Mouse (Mus musculus) heart, adult 2 months (tissue): Measurements from ENCODE around the gene St6galnac5. TPM values are rescaled to one million over a fixed set of nuclear protein-coding genes. Genes with fewer than 3 reads are reported as not detected.
A peak's percentile ranks its signal among the peaks of the same experiment; 100 is the strongest.

Experiments
- DNase-seq, 2 experiments: peaks; one replicate each; pipeline ENCODE4 v3.0.0; 2021
- H3K27ac ChIP-seq: fragments of 200-600 bp; 2 replicates; pipeline ENCODE4 v1.8.1; 2022
- H3K27me3 ChIP-seq: fragments of 200-500 bp; 2 replicates; pipeline ENCODE4 v1.6.1; 2012; ENCODE audit warnings: mild to moderate bottlenecking, low read length, inconsistent platforms, mixed read lengths; ENCODE audit not compliant: control insufficient read depth, insufficient read depth
- H3K36me3 ChIP-seq: fragments of 200-500 bp; 2 replicates; pipeline ENCODE4 v1.6.1; 2012; ENCODE audit warnings: low read length, inconsistent platforms; ENCODE audit not compliant: control insufficient read depth, insufficient read depth
- H3K4me1 ChIP-seq: fragments of 200-500 bp; 2 replicates; pipeline ENCODE4 v1.6.1; 2011; ENCODE audit warnings: low read length; ENCODE audit not compliant: control insufficient read depth, insufficient read depth
- H3K4me3 ChIP-seq: fragments of 200-600 bp; 2 replicates; pipeline ENCODE4 v1.8.1; 2022
- H3K79me2 ChIP-seq: fragments of 200-500 bp; replicated peaks from 2 replicates; pipeline ENCODE4 v1.6.1; 2012; ENCODE audit warnings: mild to moderate bottlenecking, inconsistent platforms, low read length, moderate library complexity, mixed read lengths; ENCODE audit not compliant: control insufficient read depth, insufficient read depth
- H3K9ac ChIP-seq: fragments of 200-500 bp; 2 replicates; pipeline ENCODE4 v1.6.1; 2012; ENCODE audit warnings: low read depth, mild to moderate bottlenecking, control low read depth, inconsistent platforms, low read length, mixed read lengths
- CTCF ChIP-seq: fragments of 200-600 bp; IDR thresholded peaks from 2 replicates; pipeline ENCODE4 v1.8.1; 2022; ENCODE audit warnings: antibody characterized with exemption, mild to moderate bottlenecking, moderate library complexity
- EP300 ChIP-seq: fragments of 200-500 bp; IDR thresholded peaks from 2 replicates; pipeline ENCODE4 v1.6.1; 2011; ENCODE audit warnings: low read depth, low read length, control low read depth; ENCODE audit not compliant: insufficient read depth
- POLR2A ChIP-seq: fragments of 200-500 bp; IDR thresholded peaks from 2 replicates; pipeline ENCODE4 v1.6.1; 2011; ENCODE audit warnings: mild to moderate bottlenecking, low read depth, low read length, control low read depth; ENCODE audit not compliant: insufficient read depth
- WGBS: fragments of 180-500 bp; shearing (Covaris S2); methylation state at CpG from one replicate; pipeline ENCODE4 v1.1.7; 2018; 5-methylcytosine and 5-hydroxymethylcytosine counted together
- intact Hi-C: fragments of 180-260 bp; cut with DNase I; formaldehyde crosslinking; loops from one replicate; pipeline ENCODE4 v1.15.1; 2025
- polyA plus RNA-seq: library from polyadenylated mRNA; depleted of rRNA; stranded (reverse); fragments of >200 nt; gene quantifications from 2 replicates; pipeline ENCODE4 v1.2.3, GENCODE M21; 2012
- total RNA-seq, 2 experiments: library from RNA; stranded (reverse); gene quantifications; 2 replicates each; pipeline ENCODE4 v1.2.3; 2021

The St6galnac5 gene
- total and polyA plus RNA-seq, 3 experiments = 0.08 TPM; not detected in 2

DNA sequence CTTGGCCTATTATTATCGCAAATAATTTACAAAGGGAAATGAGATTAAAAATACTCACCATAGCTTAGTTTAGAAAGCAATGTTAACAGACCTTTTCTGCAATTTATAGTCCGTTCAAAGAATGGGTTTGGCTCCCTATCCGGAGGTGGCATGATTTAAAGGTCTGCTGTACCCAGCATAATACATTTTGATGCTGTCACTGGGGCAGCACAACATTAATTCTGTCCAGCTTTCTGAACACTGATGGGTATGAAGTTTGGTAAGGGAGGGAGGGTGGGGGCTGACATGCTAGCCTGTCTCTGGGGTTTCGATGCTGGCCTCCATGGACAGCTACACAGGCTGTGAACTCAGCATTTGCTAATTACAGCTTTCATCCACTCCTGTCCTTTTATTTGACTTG, 149.6 kb downstream of the St6galnac5 start:
- TF ChIP-seq POLR2A = no peak
- TF ChIP-seq EP300 = no peak
- TF ChIP-seq CTCF = no peak
- Histone ChIP-seq H3K36me3 (no peaks in the 10 kb centered on the region), H3K9ac (no peak overlapping the region), H3K4me1 (no peaks in the 10 kb centered on the region), H3K4me3 (no peak overlapping the region), H3K27ac (no peak overlapping the region), H3K79me2 (no peaks in the 10 kb centered on the region), H3K27me3 (no peaks in the 10 kb centered on the region)
- DNase-seq = no peak
- 91% methylated on average over 4 of the region's 4 CpGs for WGBS
- intact Hi-C loops = no loop called here

DNA sequence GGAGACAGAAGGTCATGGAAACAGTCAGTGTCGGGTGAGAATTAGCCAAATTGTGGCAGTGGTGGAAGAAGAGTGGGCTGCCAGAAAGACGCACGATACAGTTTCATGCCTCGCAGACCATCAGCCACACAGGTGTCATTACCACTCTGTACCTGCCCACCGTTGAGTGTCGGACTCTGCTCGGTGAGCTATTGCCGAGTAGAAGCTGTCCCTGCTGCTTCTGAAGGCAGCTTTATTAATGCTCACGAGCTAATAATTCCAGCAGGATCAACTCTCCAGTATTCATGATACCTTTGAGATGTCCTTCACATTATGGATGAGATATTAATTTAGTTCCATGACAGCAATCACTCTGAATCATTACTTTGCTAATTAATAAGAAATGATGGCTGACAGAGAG, 150.1 kb downstream of the St6galnac5 start:
- no peak overlapping the region for H3K4me3 ChIP-seq
- TF ChIP-seq EP300 = no peak
- no peak for TF ChIP-seq CTCF
- 85% methylated on average over 9 of the region's 9 CpGs for WGBS
- intact Hi-C loops = no loop called here
- H3K27ac ChIP-seq = no peak overlapping the region
- no peaks in the 10 kb centered on the region for H3K4me1 ChIP-seq
- DNase-seq = no peak
- H3K36me3 ChIP-seq = no peaks in the 10 kb centered on the region
- H3K27me3 ChIP-seq = no peaks in the 10 kb centered on the region
- no peaks in the 10 kb centered on the region for H3K79me2 ChIP-seq
- no peak overlapping the region for H3K9ac ChIP-seq

DNA sequence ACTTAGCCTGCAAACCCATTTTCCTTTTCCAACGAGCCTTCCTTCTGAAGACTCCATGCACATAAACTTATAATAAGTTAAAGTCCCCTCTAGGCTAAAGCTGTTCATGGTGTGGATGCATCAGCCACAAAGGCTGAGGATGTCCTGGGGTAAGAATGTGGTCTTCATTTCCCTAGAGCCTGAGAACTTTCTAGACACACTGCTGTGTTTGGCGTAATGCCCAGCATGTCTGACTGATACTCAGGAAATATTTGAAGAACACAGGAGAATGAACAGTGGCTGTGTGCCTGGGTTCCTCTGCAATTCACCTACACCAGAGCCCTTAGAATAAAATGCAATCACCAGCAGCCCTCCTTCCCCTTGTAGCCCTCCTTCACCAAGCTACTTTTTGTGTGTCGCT, 150.7 kb downstream of the St6galnac5 start:
- no peak for DNase-seq
- intact Hi-C loops = no loop called here
- H3K9ac ChIP-seq = no peak overlapping the region
- no peak overlapping the region for H3K27ac ChIP-seq
- no peaks in the 10 kb centered on the region for H3K36me3 ChIP-seq
- no peaks in the 10 kb centered on the region for H3K79me2 ChIP-seq
- 43% methylated on average over 3 of the region's 3 CpGs for WGBS
- TF ChIP-seq CTCF (no peak), POLR2A (no peak), EP300 (no peak)
- no peaks in the 10 kb centered on the region for H3K4me1 ChIP-seq
- H3K4me3 ChIP-seq = no peak overlapping the region
- H3K27me3 ChIP-seq = no peaks in the 10 kb centered on the region

DNA sequence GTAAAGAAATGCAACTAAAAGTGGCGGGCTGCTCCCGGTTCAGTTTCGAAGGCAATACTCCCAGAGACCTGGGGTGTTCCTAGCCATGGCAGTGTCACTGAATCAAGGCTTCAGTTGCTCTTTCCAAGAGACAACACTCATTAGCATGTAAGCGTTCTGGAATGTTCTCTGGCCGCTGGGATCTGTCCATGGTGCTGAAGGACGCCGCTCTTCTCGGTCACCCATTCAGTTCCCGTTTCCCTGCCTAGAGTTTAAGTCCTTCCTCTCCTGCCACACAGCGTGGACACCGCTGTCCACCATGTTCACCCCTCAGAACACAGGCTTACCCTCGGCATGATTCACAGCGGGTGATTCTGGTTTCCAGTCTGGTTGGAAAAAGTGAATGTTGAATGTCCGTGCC, 160.8 kb downstream of the St6galnac5 start:
- H3K27me3 ChIP-seq = no peaks in the 10 kb centered on the region
- H3K79me2 ChIP-seq = no peaks in the 10 kb centered on the region
- DNase-seq = peak; percentile 36 to 64
- no peak overlapping the region for H3K27ac ChIP-seq
- no peaks in the 10 kb centered on the region for H3K4me1 ChIP-seq
- 47% methylated on average over 14 of the region's 14 CpGs for WGBS
- intact Hi-C loops = no loop called here
- H3K9ac ChIP-seq = no peak overlapping the region
- TF ChIP-seq CTCF (no peak), EP300 (no peak), POLR2A (no peak)
- H3K4me3 ChIP-seq = no peak overlapping the region
- no peaks in the 10 kb centered on the region for H3K36me3 ChIP-seq

DNA sequence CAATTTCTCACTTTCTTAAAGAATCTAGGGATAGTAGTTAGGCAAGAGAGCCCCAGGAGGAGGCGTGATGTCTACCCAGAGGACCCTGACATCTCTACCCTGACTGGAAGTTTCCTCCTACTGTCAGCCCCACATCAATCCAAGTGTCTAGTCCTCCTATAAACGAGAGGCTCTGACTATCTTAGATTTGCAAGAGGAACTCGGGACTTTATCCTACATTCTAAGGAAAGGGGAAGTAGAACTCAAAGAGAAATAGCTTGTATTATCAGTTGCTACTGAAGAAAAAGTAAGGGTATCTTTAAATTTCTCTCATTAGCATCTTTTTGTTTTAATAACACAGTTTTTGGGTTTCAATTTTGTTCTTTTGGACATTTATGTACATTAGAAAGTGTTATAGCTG, 161.6 kb downstream of the St6galnac5 start:
- H3K27me3 ChIP-seq = no peaks in the 10 kb centered on the region
- H3K4me3 ChIP-seq = no peak overlapping the region
- H3K27ac ChIP-seq = no peak overlapping the region
- no peaks in the 10 kb centered on the region for H3K79me2 ChIP-seq
- H3K4me1 ChIP-seq = no peaks in the 10 kb centered on the region
- 55% methylated on average over 3 of the region's 3 CpGs for WGBS
- intact Hi-C loops = no loop called here
- H3K36me3 ChIP-seq = no peaks in the 10 kb centered on the region
- TF ChIP-seq CTCF (no peak), EP300 (no peak), POLR2A (no peak)
- no peak overlapping the region for H3K9ac ChIP-seq
- no peak for DNase-seq

DNA sequence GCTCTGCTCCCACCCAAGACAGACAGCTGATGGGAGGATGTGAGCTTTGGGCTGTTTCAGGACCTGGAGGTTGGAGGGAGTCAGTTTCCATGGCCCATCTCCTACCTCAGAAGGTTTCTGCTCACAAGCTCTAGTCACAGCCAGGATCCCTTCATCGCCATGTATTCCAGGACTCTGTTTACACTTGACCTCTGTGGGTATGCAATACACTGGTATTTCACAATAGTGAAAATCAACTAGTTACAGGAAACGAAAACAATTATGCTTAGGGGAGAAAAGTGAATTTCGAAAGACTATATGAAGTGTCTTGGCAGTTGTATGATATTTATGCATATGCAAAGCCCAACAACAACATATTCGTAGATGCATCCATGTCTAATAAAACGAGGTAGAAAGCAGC, 166.9 kb downstream of the St6galnac5 start:
- no peaks in the 10 kb centered on the region for H3K4me1 ChIP-seq
- H3K4me3 ChIP-seq = no peak overlapping the region
- 81% methylated on average over 5 of the region's 5 CpGs for WGBS
- DNase-seq = no peak
- H3K27ac ChIP-seq = no peak overlapping the region
- no peak overlapping the region for H3K9ac ChIP-seq
- TF ChIP-seq POLR2A = no peak
- TF ChIP-seq CTCF = no peak
- no peak for TF ChIP-seq EP300
- intact Hi-C loops = no loop called here
- no peaks in the 10 kb centered on the region for H3K79me2 ChIP-seq
- no peaks in the 10 kb centered on the region for H3K36me3 ChIP-seq
- H3K27me3 ChIP-seq = no peaks in the 10 kb centered on the region
